Mouse (Mus musculus) urinary bladder, adult 2 months (tissue): ENCODE results near the gene Dnal4. TPM values are rescaled to one million over a fixed set of nuclear protein-coding genes. Genes with fewer than 3 reads are reported as not detected.

Experiments used
- DNase-seq: peaks from one replicate; pipeline ENCODE4 v3.0.0; 2022; ENCODE audit warnings: low spot score
- polyA plus RNA-seq: library from polyadenylated mRNA; depleted of rRNA; stranded (reverse); fragments of >200 nt; gene quantifications from 2 replicates; pipeline ENCODE4 v1.2.3, GENCODE M21; 2012; rRNA removed

Gene Dnal4
- polyA plus RNA-seq, 1 experiment: 45.8 TPM

- no peak for DNase-seq
These were observed 44.0 kb downstream of the Dnal4 start for GRCm38 (mm10) chr15:79733640-79734039.

- no peak for DNase-seq
These were observed 44.5 kb downstream of the Dnal4 start for GRCm38 (mm10) chr15:79733192-79733591.

DNA sequence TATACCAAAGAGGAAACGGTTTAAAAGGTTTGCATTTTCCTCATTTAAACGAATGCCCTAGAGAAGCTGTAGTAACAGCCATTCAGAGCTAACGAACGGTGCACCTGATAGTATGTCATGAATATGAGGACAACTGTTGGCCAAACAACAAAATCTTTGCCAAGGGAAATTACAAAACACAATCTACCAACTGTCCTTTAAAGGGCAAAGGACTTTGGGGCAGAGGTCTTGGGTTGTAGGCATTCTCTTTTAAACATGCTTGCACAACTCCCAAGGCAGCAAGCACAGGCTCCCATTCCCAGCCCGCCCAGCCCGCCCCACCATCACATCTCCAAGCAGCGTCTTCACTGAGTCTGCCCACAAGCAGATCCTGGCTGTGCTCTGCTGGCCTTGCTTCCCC lies 46.1 kb downstream of the Dnal4 start:
- no peak for DNase-seq

- DNase-seq: no peak
These were observed 48.8 kb downstream of the Dnal4 start for GRCm38 (mm10) chr15:79728731-79729388.

DNA sequence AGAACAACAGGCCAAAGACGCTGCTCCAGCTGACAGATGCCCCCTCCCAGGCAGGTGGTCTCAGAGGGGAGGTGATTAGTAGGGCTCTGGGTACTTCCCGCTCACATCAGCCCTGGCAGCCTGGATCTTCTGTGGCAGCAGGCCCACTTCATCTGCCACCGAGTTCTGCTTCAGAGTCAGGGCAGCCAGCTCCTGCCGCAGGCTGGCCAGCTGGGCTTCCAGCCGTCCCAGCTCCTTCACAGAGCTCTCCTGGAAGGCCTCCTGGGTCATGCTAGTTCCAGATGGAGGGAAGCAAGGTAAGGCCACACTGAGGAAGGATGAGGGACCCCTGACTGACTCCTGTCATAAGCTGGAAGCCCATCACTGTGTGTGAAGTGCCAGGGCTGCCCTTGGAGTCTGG lies 49.3 kb downstream of the Dnal4 start:
- DNase-seq: no peak

- no peak for DNase-seq
These were observed 49.8 kb downstream of the Dnal4 start for GRCm38 (mm10) chr15:79727840-79728239.

DNA sequence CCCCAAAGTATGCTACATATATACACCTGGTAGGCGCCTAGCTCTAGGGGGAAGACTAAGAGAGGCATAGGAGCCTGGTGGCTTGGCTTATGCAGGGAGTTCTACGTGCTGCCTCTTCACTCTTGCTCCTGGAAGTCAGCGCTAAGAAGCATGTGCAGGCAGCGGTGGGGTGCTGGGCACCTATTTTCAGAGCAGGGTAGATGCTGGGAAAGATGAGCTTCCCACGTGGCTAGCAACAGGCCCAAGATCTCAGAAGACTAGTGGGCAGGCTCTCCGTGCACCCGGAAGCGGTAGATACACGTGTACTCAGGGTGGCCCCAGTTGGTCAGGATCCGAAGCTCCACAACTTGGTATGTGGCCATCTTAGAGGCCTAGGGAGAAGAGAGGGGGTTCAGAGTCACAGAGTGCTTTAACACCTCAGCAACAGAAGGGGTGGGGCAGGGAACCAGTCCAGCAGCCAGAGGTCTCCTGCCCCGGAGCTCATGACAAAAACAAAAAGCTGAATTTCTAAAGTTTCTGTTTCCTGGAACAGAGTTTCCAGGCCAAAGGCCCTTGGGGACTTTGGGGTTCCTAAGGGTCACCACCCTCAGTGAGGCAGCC lies 52.4 kb downstream of the Dnal4 start:
- DNase-seq: no peak

GRCm38 (mm10) chr15:79723439-79723838 lies 54.2 kb downstream of the Dnal4 start:
- no peak for DNase-seq

DNA sequence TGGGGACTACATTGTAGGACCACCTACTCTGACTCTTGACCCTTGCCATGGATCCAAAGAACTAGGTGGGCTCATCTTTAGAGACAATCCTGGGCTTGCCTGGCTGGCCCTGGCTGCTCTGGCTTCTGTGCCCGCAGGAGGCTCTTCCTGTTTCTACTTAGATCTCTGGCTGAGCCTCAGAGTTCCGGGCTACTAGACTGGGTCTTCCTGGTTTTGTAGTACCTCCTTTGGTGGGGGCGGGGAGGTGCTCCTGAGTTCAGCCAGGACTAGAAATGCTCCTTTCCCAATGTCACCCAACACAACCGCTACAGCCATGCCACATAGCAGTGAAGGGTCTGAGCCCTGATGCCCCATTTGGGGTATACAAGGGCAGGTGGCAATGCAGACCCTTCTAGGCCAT lies 56.9 kb downstream of the Dnal4 start:
- DNase-seq: no peak

- DNase-seq: no peak
These were observed 57.4 kb downstream of the Dnal4 start for GRCm38 (mm10) chr15:79720267-79720666.

GRCm38 (mm10) chr15:79716710-79717109 lies 60.9 kb downstream of the Dnal4 start:
- no peak for DNase-seq

DNA sequence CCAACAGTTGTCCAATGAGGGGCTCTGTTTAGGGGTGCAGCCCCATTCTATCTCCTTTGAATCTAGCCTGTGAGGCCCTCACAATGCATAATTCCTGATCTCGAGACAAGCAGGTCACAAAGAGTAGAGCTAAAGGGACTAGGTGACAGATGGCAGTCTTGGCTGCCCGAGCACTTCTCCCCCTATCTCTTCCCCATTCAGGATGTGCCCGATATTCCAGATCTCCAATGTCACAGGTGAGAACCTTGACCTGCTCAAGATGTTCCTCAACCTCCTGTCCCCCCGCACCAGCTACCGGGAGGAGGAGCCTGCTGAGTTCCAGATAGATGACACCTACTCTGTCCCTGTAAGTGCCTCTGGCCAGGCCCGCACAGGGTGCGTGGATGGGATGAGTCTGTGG lies 62.0 kb downstream of the Dnal4 start:
- no peak for DNase-seq

Other genes starting within 250 kb of the Dnal4 start
- 363 and 536 TPM in 2 replicates for gene Ddx17, start 231.1 kb downstream of the Dnal4 start, polyA plus RNA-seq
- 1.2 and 1.9 TPM in 2 replicates for gene Dmc1, start 172.7 kb downstream of the Dnal4 start, polyA plus RNA-seq
- gene Fam227a, start 118.9 kb downstream of the Dnal4 start, polyA plus RNA-seq: 3.3 and 3.4 TPM in 2 replicates
- gene Cby1, start 118.7 kb downstream of the Dnal4 start, polyA plus RNA-seq: 14.8 and 16.4 TPM in 2 replicates
- gene Tomm22, start 107.0 kb downstream of the Dnal4 start, polyA plus RNA-seq: 93.0 and 110 TPM in 2 replicates
- gene Josd1, start 89.9 kb downstream of the Dnal4 start, polyA plus RNA-seq: 30.1 and 34.1 TPM in 2 replicates
- gene Gtpbp1, start 87.0 kb downstream of the Dnal4 start, polyA plus RNA-seq: 20.0 and 32.1 TPM in 2 replicates
- 57.9 and 83.3 TPM in 2 replicates for gene Sun2, start 35.3 kb downstream of the Dnal4 start, polyA plus RNA-seq
- 1.9 and 4.4 TPM in 2 replicates for gene Nptxr, start 26.9 kb upstream of the Dnal4 start, polyA plus RNA-seq
- 0.47 and 0.87 TPM in 2 replicates for gene Npcd, start 56.4 kb upstream of the Dnal4 start, polyA plus RNA-seq
- gene Cbx6, start 56.8 kb upstream of the Dnal4 start, polyA plus RNA-seq: 86.2 and 94.3 TPM in 2 replicates
- 59.2 and 62.1 TPM in 2 replicates for gene Apobec3, start 113.8 kb upstream of the Dnal4 start, polyA plus RNA-seq
- 57.3 and 57.6 TPM in 2 replicates for gene Cbx7, start 193.3 kb upstream of the Dnal4 start, polyA plus RNA-seq
- 12.3 and 14.5 TPM in 2 replicates for gene Pdgfb, start 237.1 kb upstream of the Dnal4 start, polyA plus RNA-seq